ENCODE assay signal across 9 mouse cellular contexts in the genomic region with DNA sequence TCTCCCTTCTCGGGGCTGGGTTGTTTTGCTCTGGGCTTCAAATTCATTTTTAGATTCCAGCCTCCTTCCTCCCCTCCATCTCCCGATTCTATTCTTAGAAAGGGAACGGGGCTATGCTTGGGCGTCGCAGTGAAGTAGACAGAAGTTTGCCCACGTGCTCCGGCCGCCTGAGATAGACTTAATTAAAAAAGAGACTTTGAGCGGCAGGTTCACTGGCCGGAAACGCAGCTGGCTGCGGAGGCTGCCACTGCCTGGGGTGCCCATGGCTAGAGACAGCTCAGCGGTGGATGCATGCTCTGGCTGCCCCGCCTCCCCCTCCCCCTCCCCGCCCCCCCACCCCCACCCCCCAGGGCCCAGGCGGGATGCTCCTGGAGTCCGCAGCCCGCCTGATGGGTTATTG. TPM values are rescaled to one million over a fixed set of nuclear protein-coding genes. Genes with fewer than 3 reads are reported as not detected.
DNase-seq lines count a peak whose midpoint lies in the region; ATAC-seq lines count a peak whose summit lies in the region.
"Had no signal": no experiment of that assay in that cellular context is flagged by ENCODE, and none has a peak within 500 bp of the region (broad histone marks: within the 10 kb centered on the region; RNA-seq: fewer than 3 reads in every experiment).

No protein-coding gene starts in this region.

- peak; percentile 27 to 28 for DNase-seq in spleen, postnatal 36 days (ENCODE audit: low spot score in 2 of 2)
- no peak for DNase-seq in spleen, postnatal 14 days (ENCODE audit: low spot score in 2 of 2)
- peak; percentile 54 to 71 for DNase-seq in frontal cortex, postnatal 14 days (ENCODE audit: low spot score in 2 of 2)
- DNase-seq in hindbrain, embryonic 11.5 days (ENCODE audit: low spot score) = peak; percentile 52
- peak; percentile 79 for DNase-seq in layer of hippocampus, adult 9-11 months
- DNase-seq in mesoderm, embryonic 11.5 days (ENCODE audit: low read depth, low spot score) = peak; percentile 42
- DNase-seq in right cerebral cortex, postnatal 36 days (ENCODE audit: low spot score in 2 of 2) = peak; percentile 58 to 81
- DNase-seq in cerebellum, adult 8-10 months = no peak

- H3K4me1 ChIP-seq in hindbrain, embryonic 11.5 days (replicated peaks; ENCODE audit: control insufficient read depth, insufficient read depth, low read length) = no peaks in the 10 kb centered on the region
- H3K4me1 ChIP-seq: liver, embryonic 15.5 days had no signal

- no peaks in the 10 kb centered on the region for H3K27me3 ChIP-seq in hindbrain, embryonic 11.5 days (ENCODE audit: control insufficient read depth, insufficient read depth, low read length)
- H3K27me3 ChIP-seq: liver, embryonic 15.5 days had no signal

- WGBS in hindbrain, embryonic 11.5 days = 4% methylated on average over 15 of the region's 18 CpGs

- peak; percentile 80 for ATAC-seq in hindbrain, embryonic 11.5 days (ENCODE audit: low FRiP score)

- H3K36me3 ChIP-seq in hindbrain, embryonic 11.5 days (ENCODE audit: control insufficient read depth, insufficient read depth, low read length) = no peaks in the 10 kb centered on the region
- H3K36me3 ChIP-seq: liver, embryonic 15.5 days had no signal

- H3K27ac ChIP-seq in hindbrain, embryonic 11.5 days (ENCODE audit: low read depth, low read length) = no peak overlapping the region
- H3K27ac ChIP-seq: liver, embryonic 15.5 days had no signal

- no peaks in the 10 kb centered on the region for H3K9me3 ChIP-seq in hindbrain, embryonic 11.5 days (ENCODE audit: control insufficient read depth, low read length)
- H3K9me3 ChIP-seq: liver, embryonic 15.5 days had no signal

- no peak overlapping the region for H3K9ac ChIP-seq in hindbrain, embryonic 11.5 days (ENCODE audit: low read depth, low read length)
- H3K9ac ChIP-seq: liver, embryonic 15.5 days had no signal

- H3K4me3 ChIP-seq in hindbrain, embryonic 11.5 days (ENCODE audit: low read depth, low read length) = no peak overlapping the region
- H3K4me3 ChIP-seq: liver, embryonic 15.5 days had no signal

- H3K4me2 ChIP-seq in hindbrain, embryonic 11.5 days (replicated peaks; ENCODE audit: low read depth, low read length) = no peak overlapping the region
- H3K4me2 ChIP-seq: liver, embryonic 15.5 days had no signal

RNA-seq across cellular contexts. Expression of gene Pmepa1, which starts 31.2 kb away (rescaled TPM):
- polyA plus RNA-seq in hindbrain, embryonic 11.5 days (2014; fragmentation: Nextera tagmentation; extraction: Ambion mirVana) = 3.4 and 5.0 TPM in 2 replicates

Comparison
In these comparisons a context has a peak if more than half of its experiments do, and no peak if none do; other contexts are left out.
1. DNase-seq: peak in spleen, postnatal 36 days (2 of 2), frontal cortex, postnatal 14 days (2 of 2), hindbrain, embryonic 11.5 days (single experiment), layer of hippocampus, adult 9-11 months (single experiment), mesoderm, embryonic 11.5 days (single experiment) and right cerebral cortex, postnatal 36 days (2 of 2); none in spleen, postnatal 14 days (0 of 2) and cerebellum, adult 8-10 months (single experiment).